Comparison of ENCODE assay signal across 8 mouse cellular contexts in the genomic region with DNA sequence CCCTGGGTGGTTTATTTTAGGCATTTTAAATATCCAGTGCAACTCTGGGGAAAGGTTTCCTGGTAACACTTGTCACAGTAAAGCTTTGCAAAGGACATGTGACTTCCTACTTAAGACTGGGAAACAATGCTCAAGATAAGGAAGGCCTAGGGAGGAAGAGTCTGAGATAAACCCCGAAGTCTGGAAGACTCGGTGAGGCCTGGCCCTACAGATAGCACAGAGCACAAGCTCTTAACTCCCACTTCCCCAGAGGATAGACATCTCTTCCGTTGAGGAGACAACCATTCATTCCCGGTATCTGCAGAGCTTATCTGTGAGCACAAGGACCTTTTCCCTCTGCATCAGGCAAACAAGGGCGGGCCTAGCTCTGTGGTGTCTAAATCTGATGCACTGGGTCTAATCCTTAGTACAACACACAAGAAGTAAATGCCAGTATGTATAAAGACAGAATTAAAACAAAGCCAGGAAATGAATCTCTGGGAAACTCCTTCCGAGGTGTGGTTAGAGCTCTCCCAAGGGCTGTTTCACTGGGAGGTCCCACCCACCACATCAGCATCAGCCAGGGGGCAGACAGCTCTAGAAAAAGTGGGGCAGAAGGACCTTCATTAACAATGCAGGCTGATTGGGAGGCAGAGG. TPM values are rescaled to one million over a fixed set of nuclear protein-coding genes. Genes with fewer than 3 reads are reported as not detected.
A peak's percentile ranks its signal among the peaks of the same experiment; 100 is the strongest.
DNase-seq lines count a peak whose midpoint lies in the region; ATAC-seq and TF ChIP-seq lines count a peak whose summit lies in the region.

No protein-coding gene starts in this region.

- ATAC-seq in intestine, embryonic 15.5 days, result peak; percentile 39; the same call in 1 of the 2 replicates
- ATAC-seq in lung, embryonic 16.5 days (ENCODE audit: low read depth), result peak; percentile 37

- WGBS in embryonic facial prominence, embryonic 10.5 days, result 68% methylated on average over 6 of the region's 6 CpGs
- 41% methylated on average over 6 of the region's 6 CpGs for WGBS in intestine, embryonic 15.5 days
- WGBS in lung, embryonic 16.5 days, result 36% methylated on average over 6 of the region's 6 CpGs
- WGBS in cerebellum, adult 2 months, result 74% methylated on average over 6 of the region's 6 CpGs

- peaks cover 14% of the 10 kb centered on the region for H3K36me3 ChIP-seq in embryonic facial prominence, embryonic 10.5 days (replicated peaks)
- H3K36me3 ChIP-seq in intestine, embryonic 15.5 days, result no peaks in the 10 kb centered on the region
- no peaks in the 10 kb centered on the region for H3K36me3 ChIP-seq in lung, embryonic 16.5 days (ENCODE audit: control insufficient read depth, insufficient read depth, low read length)

- peak; percentile 13; the same call in 1 of the 2 replicates for TF ChIP-seq CTCF in gastrocnemius, adult 2 months (IDR thresholded peaks at IDR 0.05)
- TF ChIP-seq CTCF in cerebellum, adult 2 months (IDR thresholded peaks at IDR 0.05; ENCODE audit: borderline replicate concordance, insufficient read depth, low read depth, low read length), result no peak

- H3K4me1 ChIP-seq in embryonic facial prominence, embryonic 10.5 days, result peaks cover 51% of the 10 kb centered on the region
- peaks cover 36% of the 10 kb centered on the region for H3K4me1 ChIP-seq in intestine, embryonic 15.5 days (replicated peaks)
- H3K4me1 ChIP-seq in lung, embryonic 16.5 days (replicated peaks; ENCODE audit: control insufficient read depth, insufficient read depth, low read length), result peaks cover 2% of the 10 kb centered on the region; the same call in 1 of the 2 replicates
- H3K4me1 ChIP-seq in cerebellum, adult 2 months (ENCODE audit: control insufficient read depth, insufficient read depth, low read length), result peaks cover 20% of the 10 kb centered on the region

- no peak for TF ChIP-seq POLR2A in cerebellum, adult 2 months (IDR thresholded peaks at IDR 0.05; ENCODE audit: borderline replicate concordance, insufficient read depth, low read length)

- DNase-seq in gastrocnemius, adult 2 months, result peak; percentile 12
- no peak for DNase-seq in gastrocnemius, adult 8-10 months (ENCODE audit: low spot score in 2 of 2)
- no peak for DNase-seq in embryonic facial prominence, embryonic 10.5 days (ENCODE audit: low spot score)
- DNase-seq in spleen, postnatal 4 days (ENCODE audit: low spot score in 2 of 2), result no peak
- DNase-seq in cerebellum, adult 2 months, result no peak
- DNase-seq in Muller cell, postnatal 12 days (ENCODE audit: inconsistent ontology term), result no peak

- no peaks in the 10 kb centered on the region for H3K27me3 ChIP-seq in embryonic facial prominence, embryonic 10.5 days (replicated peaks; ENCODE audit: low read depth, poor library complexity, severe bottlenecking)
- H3K27me3 ChIP-seq in intestine, embryonic 15.5 days (replicated peaks), result no peaks in the 10 kb centered on the region
- H3K27me3 ChIP-seq in lung, embryonic 16.5 days (ENCODE audit: control insufficient read depth, insufficient read depth, low read depth, low read length), result no peaks in the 10 kb centered on the region
- no peaks in the 10 kb centered on the region for H3K27me3 ChIP-seq in cerebellum, adult 2 months (ENCODE audit: control insufficient read depth, insufficient read depth, low read length)

- peak overlapping the region; percentile 46 for H3K4me3 ChIP-seq in gastrocnemius, adult 2 months
- peak overlapping the region; percentile 41 for H3K4me3 ChIP-seq in embryonic facial prominence, embryonic 10.5 days
- H3K4me3 ChIP-seq in intestine, embryonic 15.5 days (replicated peaks), result no peak overlapping the region
- no peak overlapping the region for H3K4me3 ChIP-seq in lung, embryonic 16.5 days (ENCODE audit: low read length)
- no peak overlapping the region for H3K4me3 ChIP-seq in cerebellum, adult 2 months (replicated peaks; ENCODE audit: insufficient read depth, low read depth, low read length)

- no peak overlapping the region for H3K4me2 ChIP-seq in intestine, embryonic 15.5 days (replicated peaks)
- no peak overlapping the region for H3K4me2 ChIP-seq in lung, embryonic 16.5 days (ENCODE audit: low read depth, low read length)

- no peaks in the 10 kb centered on the region for H3K9me3 ChIP-seq in embryonic facial prominence, embryonic 10.5 days
- H3K9me3 ChIP-seq in intestine, embryonic 15.5 days, result no peaks in the 10 kb centered on the region
- H3K9me3 ChIP-seq in lung, embryonic 16.5 days (ENCODE audit: control insufficient read depth, low read length), result no peaks in the 10 kb centered on the region

- H3K27ac ChIP-seq in gastrocnemius, adult 2 months, result peak overlapping the region; percentile 73
- H3K27ac ChIP-seq in embryonic facial prominence, embryonic 10.5 days (replicated peaks), result peak overlapping the region; percentile 78
- no peak overlapping the region; the same call in 1 of the 2 replicates for H3K27ac ChIP-seq in intestine, embryonic 15.5 days
- peak overlapping the region; percentile 78 for H3K27ac ChIP-seq in lung, embryonic 16.5 days (ENCODE audit: low read length)
- H3K27ac ChIP-seq in cerebellum, adult 2 months (ENCODE audit: insufficient read depth, low read length), result no peak overlapping the region

- no peak overlapping the region for H3K9ac ChIP-seq in intestine, embryonic 15.5 days
- 0 out of 2 replicates have a peak overlapping the region, but pooled peaks have one; percentile 14 for H3K9ac ChIP-seq in lung, embryonic 16.5 days (ENCODE audit: low read length)

- intact Hi-C loops in gastrocnemius, adult 2 months (cut with DNase I), result loop anchor here (2.0 to 10.0 kb wide), 4 partner anchors 37 to 213 kb away; partner anchors contain the start of genes Abhd16a, Atp6v1g2, Ddah2 and Ly6g6f

RNA-seq across cellular contexts. Expression of gene Vwa7, which starts 5.6 kb away (rescaled TPM):
- 10 to 100 TPM in 1 of 2 experiments, 1 to 10 TPM in 1; 7.8 to 14.4 TPM for total RNA-seq in gastrocnemius, adult 2 months (2021)
- 10 to 100 TPM in 3 of 4 experiments, 1 to 10 TPM in 1; 8.0 to 18.8 (median 13.7) TPM for total RNA-seq in gastrocnemius, adult 8-10 months (2022)
- polyA plus RNA-seq in embryonic facial prominence, embryonic 10.5 days (2016; fragmentation: Nextera tagmentation; extraction: Ambion mirVana), result 0.18 and 0.21 TPM in 2 replicates
- 0.21 and 0.35 TPM in 2 replicates for polyA plus RNA-seq in intestine, embryonic 15.5 days (2015; fragmentation: Nextera tagmentation; extraction: Ambion mirVana)
- 0.14 and 0.25 TPM in 2 replicates for polyA plus RNA-seq in lung, embryonic 16.5 days (2015; fragmentation: Nextera tagmentation; extraction: Ambion mirVana)
- 25.5 and 30.1 TPM in 2 replicates for polyA plus RNA-seq in cerebellum, adult 2 months (2012; rRNA removed)

RNA-seq across cellular contexts. Expression of gene Sapcd1, which starts 5.9 kb away (rescaled TPM):
- total RNA-seq in gastrocnemius, adult 2 months (2021), result not detected
- not detected for total RNA-seq in gastrocnemius, adult 8-10 months (2022)
- 4.2 and 5.6 TPM in 2 replicates for polyA plus RNA-seq in embryonic facial prominence, embryonic 10.5 days (2016; fragmentation: Nextera tagmentation; extraction: Ambion mirVana)
- polyA plus RNA-seq in intestine, embryonic 15.5 days (2015; fragmentation: Nextera tagmentation; extraction: Ambion mirVana), result 11.4 and 13.5 TPM in 2 replicates
- 4.3 and 4.6 TPM in 2 replicates for polyA plus RNA-seq in lung, embryonic 16.5 days (2015; fragmentation: Nextera tagmentation; extraction: Ambion mirVana)
- polyA plus RNA-seq in cerebellum, adult 2 months (2012; rRNA removed), result 2.0 and 2.3 TPM in 2 replicates

RNA-seq across cellular contexts. Expression of gene Vars, which starts 21.2 kb away (rescaled TPM):
- total RNA-seq in gastrocnemius, adult 2 months (2021), result 10 to 100 TPM; 31.0 to 35.2 TPM
- total RNA-seq in gastrocnemius, adult 8-10 months (2022), result 10 to 100 TPM; 37.3 to 42.8 (median 41.0) TPM
- polyA plus RNA-seq in embryonic facial prominence, embryonic 10.5 days (2016; fragmentation: Nextera tagmentation; extraction: Ambion mirVana), result 197 and 223 TPM in 2 replicates
- polyA plus RNA-seq in intestine, embryonic 15.5 days (2015; fragmentation: Nextera tagmentation; extraction: Ambion mirVana), result 117 and 141 TPM in 2 replicates
- polyA plus RNA-seq in lung, embryonic 16.5 days (2015; fragmentation: Nextera tagmentation; extraction: Ambion mirVana), result 88.0 and 96.2 TPM in 2 replicates
- 65.3 and 77.0 TPM in 2 replicates for polyA plus RNA-seq in cerebellum, adult 2 months (2012; rRNA removed)

RNA-seq across cellular contexts. Expression of gene Msh5, which starts 24.6 kb away (rescaled TPM):
- total RNA-seq in gastrocnemius, adult 2 months (2021), result not detected
- total RNA-seq in gastrocnemius, adult 8-10 months (2022), result not detected
- polyA plus RNA-seq in embryonic facial prominence, embryonic 10.5 days (2016; fragmentation: Nextera tagmentation; extraction: Ambion mirVana), result 3.9 and 4.4 TPM in 2 replicates
- polyA plus RNA-seq in intestine, embryonic 15.5 days (2015; fragmentation: Nextera tagmentation; extraction: Ambion mirVana), result 3.0 and 3.1 TPM in 2 replicates
- 4.7 and 4.9 TPM in 2 replicates for polyA plus RNA-seq in lung, embryonic 16.5 days (2015; fragmentation: Nextera tagmentation; extraction: Ambion mirVana)
- 4.3 and 5.5 TPM in 2 replicates for polyA plus RNA-seq in cerebellum, adult 2 months (2012; rRNA removed)

RNA-seq across cellular contexts. Expression of gene Clic1, which starts 27.8 kb away (rescaled TPM):
- total RNA-seq in gastrocnemius, adult 2 months (2021), result 10 to 100 TPM in 1 of 2 experiments, 1 to 10 TPM in 1; 7.2 to 11.3 TPM
- 1 to 10 TPM; 5.2 to 9.0 (median 6.6) TPM for total RNA-seq in gastrocnemius, adult 8-10 months (2022)
- polyA plus RNA-seq in embryonic facial prominence, embryonic 10.5 days (2016; fragmentation: Nextera tagmentation; extraction: Ambion mirVana), result 190 and 191 TPM in 2 replicates
- 385 and 387 TPM in 2 replicates for polyA plus RNA-seq in intestine, embryonic 15.5 days (2015; fragmentation: Nextera tagmentation; extraction: Ambion mirVana)
- 298 and 322 TPM in 2 replicates for polyA plus RNA-seq in lung, embryonic 16.5 days (2015; fragmentation: Nextera tagmentation; extraction: Ambion mirVana)
- polyA plus RNA-seq in cerebellum, adult 2 months (2012; rRNA removed), result 41.2 and 42.9 TPM in 2 replicates

Comparison
In these comparisons a context has a peak if more than half of its experiments do, and no peak if none do; other contexts are left out.
1. H3K27ac ChIP-seq: peak in gastrocnemius, adult 2 months (single experiment), embryonic facial prominence, embryonic 10.5 days (single experiment) and lung, embryonic 16.5 days (single experiment); none in intestine, embryonic 15.5 days (single experiment) and cerebellum, adult 2 months (single experiment).
2. H3K4me3 ChIP-seq: peak in gastrocnemius, adult 2 months (single experiment) and embryonic facial prominence, embryonic 10.5 days (single experiment); none in intestine, embryonic 15.5 days (single experiment), lung, embryonic 16.5 days (single experiment) and cerebellum, adult 2 months (single experiment).
3. RNA of gene Vwa7, which starts 5.6 kb away (polyA plus RNA-seq): 25.5 to 30.1 TPM in cerebellum, adult 2 months; 0.21 to 0.35 TPM in intestine, embryonic 15.5 days, 0.18 to 0.21 TPM in embryonic facial prominence, embryonic 10.5 days and 0.14 to 0.25 TPM in lung, embryonic 16.5 days; every median in the first group is over 10 times any median in the second.